Mouse (Mus musculus) ES-E14 (cell line): ENCODE measurements around the gene Hist1h4a.

Source experiments
- CHD2 ChIP-seq: IDR thresholded peaks from 2 replicates; pipeline ENCODE4 v1.6.1; 2014; ENCODE audit warnings: mild to moderate bottlenecking, low read depth, low read length, inconsistent platforms
- HCFC1 ChIP-seq: IDR thresholded peaks from 2 replicates; pipeline ENCODE4 v1.6.1; 2012; ENCODE audit warnings: low read length, inconsistent platforms, borderline replicate concordance; ENCODE audit not compliant: insufficient read depth
- MAFK ChIP-seq: IDR thresholded peaks from 2 replicates; pipeline ENCODE4 v1.6.1; 2014; ENCODE audit warnings: mild to moderate bottlenecking, low read depth, low read length, inconsistent platforms; ENCODE audit not compliant: insufficient read depth
- ZC3H11A ChIP-seq: IDR thresholded peaks from 2 replicates; pipeline ENCODE4 v1.6.1; 2012; ENCODE audit warnings: low read depth, mild to moderate bottlenecking, inconsistent platforms, low read length, borderline replicate concordance
- ZNF384 ChIP-seq: IDR thresholded peaks from 2 replicates; pipeline ENCODE4 v1.6.1; 2012; ENCODE audit warnings: low read depth, low read length, inconsistent platforms

DNA sequence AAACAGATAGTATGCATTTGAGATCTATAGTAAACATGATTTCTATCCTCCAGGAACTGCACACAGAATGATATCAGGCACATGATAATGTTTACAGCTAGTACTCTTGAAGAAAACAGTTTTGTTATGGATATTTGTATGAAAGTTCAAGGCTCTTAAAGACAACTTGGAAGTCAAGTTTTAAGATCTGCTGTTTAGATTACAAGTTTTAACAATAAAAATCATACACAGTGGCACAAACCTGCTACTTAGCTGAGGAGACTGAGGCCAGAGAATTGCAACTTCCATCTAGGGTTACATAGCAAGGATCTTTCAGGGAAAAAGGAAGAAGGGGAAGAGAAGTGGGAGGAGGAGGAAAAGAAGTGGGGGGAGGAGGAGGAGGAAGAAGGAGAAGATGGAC, 6.0 kb downstream of the Hist1h4a start:
- TF ChIP-seq MAFK (no peak), ZNF384 (no peak), CHD2 (no peak), HCFC1 (no peak), ZC3H11A (no peak)
